9 mouse cellular contexts compared by ENCODE assay signal in genomic region chr15:98776280-98777004, GRCm38 (mm10). TPM values are rescaled to one million over a fixed set of nuclear protein-coding genes. Genes with fewer than 3 reads are reported as not detected.
DNase-seq lines count a peak whose midpoint lies in the region; ATAC-seq and TF ChIP-seq lines count a peak whose summit lies in the region.
"Had no signal": no experiment of that assay in that cellular context is flagged by ENCODE, and none has a peak within 500 bp of the region (broad histone marks: within the 10 kb centered on the region; RNA-seq: fewer than 3 reads in every experiment).

No protein-coding gene starts in this region.

- peaks cover 20% of the 10 kb centered on the region for H3K4me1 ChIP-seq in hindbrain, embryonic 11.5 days (replicated peaks; ENCODE audit: control insufficient read depth, insufficient read depth, low read length)
- peaks cover 13% of the 10 kb centered on the region for H3K4me1 ChIP-seq in limb, embryonic 14.5 days (ENCODE audit: control insufficient read depth, insufficient read depth, low read length)
- peaks cover 20% of the 10 kb centered on the region for H3K4me1 ChIP-seq in neural tube, embryonic 11.5 days (ENCODE audit: control insufficient read depth, insufficient read depth, low read length)

- WGBS in hindbrain, embryonic 11.5 days: under 1% methylated on average over 62 of the region's 62 CpGs
- WGBS in limb, embryonic 14.5 days: under 1% methylated on average over 44 of the region's 62 CpGs
- WGBS in neural tube, embryonic 11.5 days: under 1% methylated on average over 62 of the region's 62 CpGs

- POLR2A ChIA-PET in Patski (lab: Charles Lee): interaction anchor here (0.8 kb wide), 1 partner anchor 13 kb away, joined by 3 read pairs; the partner anchor contains the start of gene Arf3

- no peak overlapping the region for H3K27ac ChIP-seq in hindbrain, embryonic 11.5 days (ENCODE audit: low read depth, low read length)
- H3K27ac ChIP-seq in limb, embryonic 14.5 days (replicated peaks; ENCODE audit: low read depth, low read length): no peak overlapping the region
- no peak overlapping the region for H3K27ac ChIP-seq in neural tube, embryonic 11.5 days (ENCODE audit: low read depth, low read length)

- TF ChIP-seq POLR2A in limb, embryonic 14.5 days (IDR thresholded peaks at IDR 0.05; ENCODE audit: borderline replicate concordance, extremely low read depth, insufficient read depth, insufficient read length): no peak

- H3K4me3 ChIP-seq in hindbrain, embryonic 11.5 days (ENCODE audit: low read depth, low read length): peak overlapping the region; percentile 20
- H3K4me3 ChIP-seq in limb, embryonic 14.5 days (replicated peaks; ENCODE audit: low read length): peak overlapping the region; percentile 30
- H3K4me3 ChIP-seq in neural tube, embryonic 11.5 days (ENCODE audit: low read depth, low read length): 0 out of 2 replicates have a peak overlapping the region, but pooled peaks have one; percentile 8

- CTCF ChIA-PET in Patski (lab: Charles Lee): no interaction called here

- H3K27me3 ChIP-seq in Patski: no peaks in the 10 kb centered on the region
- peaks cover 99% of the 10 kb centered on the region for H3K27me3 ChIP-seq in hindbrain, embryonic 11.5 days (ENCODE audit: control insufficient read depth, insufficient read depth, low read length)
- H3K27me3 ChIP-seq in limb, embryonic 14.5 days (ENCODE audit: control insufficient read depth, insufficient read depth, low read length): peaks cover 100% of the 10 kb centered on the region
- H3K27me3 ChIP-seq in neural tube, embryonic 11.5 days (ENCODE audit: control insufficient read depth, insufficient read depth, low read length): peaks cover 100% of the 10 kb centered on the region

- peak overlapping the region; percentile 21; the same call in 1 of the 2 replicates for H3K4me2 ChIP-seq in hindbrain, embryonic 11.5 days (replicated peaks; ENCODE audit: low read depth, low read length)
- peak overlapping the region; percentile 45 for H3K4me2 ChIP-seq in limb, embryonic 14.5 days (replicated peaks; ENCODE audit: low read depth, low read length, severe bottlenecking)
- H3K4me2 ChIP-seq in neural tube, embryonic 11.5 days (ENCODE audit: low read depth): peak overlapping the region; percentile 29

- peak; percentile 74 for DNase-seq in embryo, embryonic 11 days
- DNase-seq in embryo, embryonic 10.5 days (ENCODE audit: low spot score): no peak
- DNase-seq in Patski (ENCODE audit: low read depth, low spot score): no peak
- DNase-seq in hindbrain, embryonic 11.5 days (ENCODE audit: low spot score): peak; percentile 69
- DNase-seq in limb, embryonic 14.5 days (ENCODE audit: low spot score): no peak
- DNase-seq in neural tube, embryonic 11.5 days (ENCODE audit: low spot score): peak; percentile 66
- no peak for DNase-seq in left cerebral cortex, adult 8-10 months (ENCODE audit: low spot score in 2 of 2)
- DNase-seq in cerebellum, postnatal 14 days: no peak

- H3K9ac ChIP-seq in hindbrain, embryonic 11.5 days (ENCODE audit: low read depth, low read length): no peak overlapping the region; the same call in 1 of the 2 replicates
- peak overlapping the region; percentile 28; the same call in 1 of the 2 replicates for H3K9ac ChIP-seq in limb, embryonic 14.5 days (ENCODE audit: low read depth, low read length, severe bottlenecking)
- H3K9ac ChIP-seq in neural tube, embryonic 11.5 days (ENCODE audit: low read length): no peak overlapping the region

- no peaks in the 10 kb centered on the region for H3K9me3 ChIP-seq in hindbrain, embryonic 11.5 days (ENCODE audit: control insufficient read depth, low read length)
- no peaks in the 10 kb centered on the region for H3K9me3 ChIP-seq in limb, embryonic 14.5 days (ENCODE audit: control insufficient read depth, low read length)
- no peaks in the 10 kb centered on the region for H3K9me3 ChIP-seq in neural tube, embryonic 11.5 days (ENCODE audit: control insufficient read depth, low read length)

- peak; percentile 11 for ATAC-seq in Patski
- peak; percentile 37; the same call in 1 of the 2 replicates for ATAC-seq in hindbrain, embryonic 11.5 days (ENCODE audit: low FRiP score)
- ATAC-seq in limb, embryonic 14.5 days (ENCODE audit: low FRiP score, low read depth): no peak; the same call in 1 of the 2 replicates
- peak; percentile 54; the same call in 1 of the 2 replicates for ATAC-seq in neural tube, embryonic 11.5 days (ENCODE audit: insufficient read depth, low FRiP score, low TSS enrichment)

- no peaks in the 10 kb centered on the region for H3K36me3 ChIP-seq in hindbrain, embryonic 11.5 days (ENCODE audit: control insufficient read depth, insufficient read depth, low read length)
- no peaks in the 10 kb centered on the region for H3K36me3 ChIP-seq in limb, embryonic 14.5 days (ENCODE audit: control insufficient read depth, insufficient read depth, low read length)
- H3K36me3 ChIP-seq in neural tube, embryonic 11.5 days (ENCODE audit: control insufficient read depth, insufficient read depth, low read length): no peaks in the 10 kb centered on the region

- TF ChIP-seq CTCF in Patski (IDR thresholded peaks at IDR 0.05): no peak

- in situ Hi-C loops in Patski (cut with MboI; ENCODE audit: low pct_unique_long_range_greater_than_20kb): no loop called here

RNA-seq across cellular contexts. Expression of gene Wnt10b, which starts 1.5 kb away (rescaled TPM):
- polyA plus RNA-seq in Patski (2021): not detected
- 0.54 and 0.57 TPM in 2 replicates for polyA plus RNA-seq in hindbrain, embryonic 11.5 days (2014; fragmentation: Nextera tagmentation; extraction: Ambion mirVana)
- 13.7 and 14.9 TPM in 2 replicates for polyA plus RNA-seq in limb, embryonic 14.5 days (2012; rRNA removed)
- 6.3 and 7.4 TPM in 2 replicates for polyA plus RNA-seq in limb, embryonic 14.5 days (2014; fragmentation: Nextera tagmentation; extraction: Ambion mirVana)
- polyA plus RNA-seq in neural tube, embryonic 11.5 days (2014; fragmentation: Nextera tagmentation; extraction: Ambion mirVana): 0.51 and 0.95 TPM in 2 replicates
- 1 to 10 TPM in 2 of 4 experiments, under 1 TPM in 2; 0.41 to 1.8 (median 1.1) TPM for total RNA-seq in left cerebral cortex, adult 8-10 months (2022)

RNA-seq across cellular contexts. Expression of gene Wnt1, which starts 13.2 kb away (rescaled TPM):
- not detected for polyA plus RNA-seq in Patski (2021)
- 8.0 and 9.5 TPM in 2 replicates for polyA plus RNA-seq in hindbrain, embryonic 11.5 days (2014; fragmentation: Nextera tagmentation; extraction: Ambion mirVana)
- not detected in 2 replicates for polyA plus RNA-seq in limb, embryonic 14.5 days (2012; rRNA removed)
- polyA plus RNA-seq in limb, embryonic 14.5 days (2014; fragmentation: Nextera tagmentation; extraction: Ambion mirVana): 0.08 TPM in 1 of 2 replicates, not detected in the other
- 11.8 and 12.9 TPM in 2 replicates for polyA plus RNA-seq in neural tube, embryonic 11.5 days (2014; fragmentation: Nextera tagmentation; extraction: Ambion mirVana)
- total RNA-seq in left cerebral cortex, adult 8-10 months (2022): under 1 TPM in 1 of 4 experiments, not detected in 3; 0.26 TPM
- total RNA-seq: MEL had no signal

RNA-seq across cellular contexts. Expression of gene Arf3, which starts 13.4 kb away (rescaled TPM):
- polyA plus RNA-seq in Patski (2021): 136 TPM
- polyA plus RNA-seq in hindbrain, embryonic 11.5 days (2014; fragmentation: Nextera tagmentation; extraction: Ambion mirVana): 32.3 and 33.2 TPM in 2 replicates
- 75.0 and 96.4 TPM in 2 replicates for polyA plus RNA-seq in limb, embryonic 14.5 days (2012; rRNA removed)
- polyA plus RNA-seq in limb, embryonic 14.5 days (2014; fragmentation: Nextera tagmentation; extraction: Ambion mirVana): 37.4 and 39.6 TPM in 2 replicates
- 42.0 and 44.0 TPM in 2 replicates for polyA plus RNA-seq in neural tube, embryonic 11.5 days (2014; fragmentation: Nextera tagmentation; extraction: Ambion mirVana)
- total RNA-seq in left cerebral cortex, adult 8-10 months (2022): 100 to 1,000 TPM; 721 to 844 (median 792) TPM

RNA-seq across cellular contexts. Expression of gene Ddn, which starts 32.8 kb away (rescaled TPM):
- polyA plus RNA-seq in Patski (2021): not detected
- polyA plus RNA-seq in hindbrain, embryonic 11.5 days (2014; fragmentation: Nextera tagmentation; extraction: Ambion mirVana): 0.35 and 0.60 TPM in 2 replicates
- polyA plus RNA-seq in limb, embryonic 14.5 days (2012; rRNA removed): 0.44 and 0.59 TPM in 2 replicates
- 0.14 TPM in 1 of 2 replicates, not detected in the other for polyA plus RNA-seq in limb, embryonic 14.5 days (2014; fragmentation: Nextera tagmentation; extraction: Ambion mirVana)
- 0.48 and 0.78 TPM in 2 replicates for polyA plus RNA-seq in neural tube, embryonic 11.5 days (2014; fragmentation: Nextera tagmentation; extraction: Ambion mirVana)
- total RNA-seq in left cerebral cortex, adult 8-10 months (2022): 100 to 1,000 TPM; 692 to 784 (median 734) TPM

RNA-seq across cellular contexts. Expression of gene Fkbp11, which starts 48.4 kb away (rescaled TPM):
- polyA plus RNA-seq in Patski (2021): 0.41 TPM
- polyA plus RNA-seq in hindbrain, embryonic 11.5 days (2014; fragmentation: Nextera tagmentation; extraction: Ambion mirVana): 13.0 and 15.5 TPM in 2 replicates
- polyA plus RNA-seq in limb, embryonic 14.5 days (2012; rRNA removed): 58.9 and 90.9 TPM in 2 replicates
- 74.4 and 82.7 TPM in 2 replicates for polyA plus RNA-seq in limb, embryonic 14.5 days (2014; fragmentation: Nextera tagmentation; extraction: Ambion mirVana)
- polyA plus RNA-seq in neural tube, embryonic 11.5 days (2014; fragmentation: Nextera tagmentation; extraction: Ambion mirVana): 12.1 and 12.6 TPM in 2 replicates
- total RNA-seq in left cerebral cortex, adult 8-10 months (2022): 1 to 10 TPM; 1.1 to 2.3 (median 2.0) TPM

Comparison
In these comparisons a context has a peak if more than half of its experiments do, and no peak if none do; other contexts are left out.
1. DNase-seq: peak in embryo, embryonic 11 days (single experiment), hindbrain, embryonic 11.5 days (single experiment) and neural tube, embryonic 11.5 days (single experiment); none in embryo, embryonic 10.5 days (single experiment), Patski (single experiment), limb, embryonic 14.5 days (single experiment), left cerebral cortex, adult 8-10 months (0 of 2) and cerebellum, postnatal 14 days (0 of 2).
2. Peak in every context shown above with its lines, with median percentiles within 50 percentile points of each other: H3K4me2 ChIP-seq and H3K4me3 ChIP-seq.